Comparison of ENCODE assay signal across 22 mouse cellular contexts in genomic region chr2:49997216-49997615, GRCm38 (mm10).
"Had no signal": no experiment of that assay in that cellular context is flagged by ENCODE, and none has a peak within 500 bp of the region (broad histone marks: within the 10 kb centered on the region; RNA-seq: fewer than 3 reads in every experiment).

No protein-coding gene starts in this region.

- H3K4me3 ChIP-seq: limb, embryonic 10.5 days; limb, embryonic 13.5 days; liver, embryonic 12.5 days; liver, embryonic 15.5 days; lung, embryonic 15.5 days; midbrain, embryonic 10.5 days; midbrain, embryonic 15.5 days; neural tube, embryonic 12.5 days; neural tube, embryonic 15.5 days had no signal

- H3K36me3 ChIP-seq: limb, embryonic 10.5 days; limb, embryonic 13.5 days; liver, embryonic 12.5 days; liver, embryonic 15.5 days; lung, embryonic 15.5 days; midbrain, embryonic 10.5 days; midbrain, embryonic 15.5 days; neural tube, embryonic 12.5 days; neural tube, embryonic 15.5 days had no signal

- H3K27ac ChIP-seq: kidney, postnatal 0 days; limb, embryonic 10.5 days; limb, embryonic 13.5 days; liver, embryonic 12.5 days; liver, embryonic 15.5 days; lung, embryonic 15.5 days; midbrain, embryonic 10.5 days; midbrain, embryonic 15.5 days; neural tube, embryonic 12.5 days; neural tube, embryonic 15.5 days; stomach, postnatal 0 days had no signal

- H3K9ac ChIP-seq: limb, embryonic 13.5 days; liver, embryonic 12.5 days; liver, embryonic 15.5 days; lung, embryonic 15.5 days; midbrain, embryonic 15.5 days; neural tube, embryonic 12.5 days; neural tube, embryonic 15.5 days had no signal

- DNase-seq: kidney, adult 2 months; kidney, postnatal 25 days; liver; lung, adult 18-20 months; lung, postnatal 10 days; lung, postnatal 36 days; right cerebral cortex, adult 18-20 months; right cerebral cortex, postnatal 14 days; right cerebral cortex, postnatal 4 days; thymus, postnatal 25 days had no signal

- H3K27me3 ChIP-seq: limb, embryonic 13.5 days; liver, embryonic 12.5 days; liver, embryonic 15.5 days; lung, embryonic 15.5 days; megakaryocyte, embryonic 14.5 days; midbrain, embryonic 15.5 days; neural tube, embryonic 12.5 days; neural tube, embryonic 15.5 days had no signal

- H3K4me1 ChIP-seq: limb, embryonic 13.5 days; liver, embryonic 12.5 days; liver, embryonic 15.5 days; lung, embryonic 15.5 days; megakaryocyte, embryonic 14.5 days; midbrain, embryonic 10.5 days; midbrain, embryonic 15.5 days; neural tube, embryonic 12.5 days; neural tube, embryonic 15.5 days had no signal
